Mouse (Mus musculus): ENCODE measurements at regions not wholly inside any gene's neighbourhood (a gene's known extent, or its start where the extent isn't known, plus 50 kb on each side); places are given as distances from the start of the nearest gene placed in this dataset.
"Not testable (repeated sequence)": the region's sequence is repeated elsewhere in the genome, so short reads cannot be mapped to it uniquely, and the experiment has no call there.

DNA sequence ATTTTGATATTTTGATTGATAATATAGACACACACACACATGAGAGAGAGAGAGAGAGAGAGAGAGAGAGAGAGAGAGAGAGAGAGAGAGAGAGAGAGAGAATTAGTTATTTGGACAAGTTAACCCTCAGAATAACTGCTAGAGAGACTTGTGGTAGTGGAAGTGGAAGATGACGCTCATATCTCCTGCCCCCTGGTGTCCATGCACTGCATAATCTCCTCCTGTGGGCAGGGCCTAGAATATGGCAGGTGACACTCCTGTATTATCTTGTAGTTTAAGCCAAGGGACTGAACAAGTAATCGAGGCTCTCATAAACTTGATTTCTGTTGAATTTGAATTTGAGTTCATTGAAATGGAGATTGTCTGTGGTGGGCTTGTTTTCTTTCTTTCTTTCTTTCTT is 663.5 kb upstream of the Olfr1507 start:
- intact Hi-C loops (cut with DNase I; ENCODE audit: low total_unique reads); DNase-seq: not testable (repeated sequence)

DNA sequence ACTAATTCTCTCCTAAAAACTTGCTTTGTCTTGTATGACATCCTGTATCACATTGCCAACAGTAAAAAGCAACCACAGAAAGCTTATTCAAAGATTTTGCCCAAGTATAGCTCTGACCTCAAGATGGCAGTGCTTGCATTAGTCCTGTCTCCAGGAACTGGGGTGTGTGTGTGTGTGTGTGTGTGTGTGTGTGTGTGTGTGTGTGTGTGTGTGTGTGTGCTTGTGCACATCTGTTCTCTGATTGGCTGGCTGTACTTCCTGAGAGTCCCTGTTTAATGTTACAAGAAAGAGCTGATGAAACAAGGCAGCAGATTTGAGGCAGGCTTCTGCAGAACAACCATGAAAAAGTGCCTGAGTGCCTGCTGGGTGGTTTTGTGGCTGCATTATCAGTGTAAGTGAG is 639.2 kb upstream of the Olfr1507 start:
- intact Hi-C loops (cut with DNase I; ENCODE audit: low total_unique reads); DNase-seq: not testable (repeated sequence)

DNA sequence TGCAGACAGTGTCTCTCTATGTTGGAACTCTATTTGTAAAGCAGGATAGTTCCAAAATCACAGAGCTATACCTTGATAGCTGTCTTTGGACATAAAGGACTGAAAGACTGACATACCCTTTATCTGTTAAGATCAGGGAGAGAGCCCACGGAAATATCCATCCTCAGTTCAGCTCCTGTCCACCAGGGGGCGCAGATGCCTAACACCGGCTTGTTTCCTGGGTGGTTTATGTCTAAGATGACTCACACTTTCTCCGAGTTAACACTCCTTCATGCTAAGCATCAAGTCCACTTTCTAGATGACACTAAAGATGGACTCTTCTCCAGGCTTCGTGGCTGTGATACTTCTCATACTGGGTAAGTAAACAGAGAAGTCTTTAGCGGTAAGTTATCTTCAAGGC is 636.8 kb upstream of the Olfr1507 start:
- intact Hi-C loops (cut with DNase I; ENCODE audit: low total_unique reads); DNase-seq: not testable (repeated sequence)

DNA sequence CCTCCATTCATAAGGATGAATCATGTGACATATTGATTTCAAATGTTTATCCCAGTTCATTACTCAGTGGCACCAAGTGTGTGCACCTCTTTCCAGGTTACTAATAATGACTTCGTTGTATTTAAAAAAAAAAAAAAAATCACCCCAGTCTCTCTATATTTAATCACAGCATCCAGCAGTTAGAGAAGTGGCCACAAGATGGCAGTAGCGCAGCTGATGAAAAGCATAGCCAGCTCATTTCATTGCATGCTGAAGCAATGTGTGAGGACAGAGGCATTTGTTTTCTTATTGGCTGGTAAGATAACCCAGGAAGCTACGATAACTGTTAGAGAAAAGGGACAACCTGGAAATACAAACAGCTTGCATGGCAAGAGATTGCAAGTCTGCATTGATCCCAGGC is 626.2 kb upstream of the Olfr1507 start:
- intact Hi-C loops (cut with DNase I; ENCODE audit: low total_unique reads); DNase-seq: not testable (repeated sequence)

DNA sequence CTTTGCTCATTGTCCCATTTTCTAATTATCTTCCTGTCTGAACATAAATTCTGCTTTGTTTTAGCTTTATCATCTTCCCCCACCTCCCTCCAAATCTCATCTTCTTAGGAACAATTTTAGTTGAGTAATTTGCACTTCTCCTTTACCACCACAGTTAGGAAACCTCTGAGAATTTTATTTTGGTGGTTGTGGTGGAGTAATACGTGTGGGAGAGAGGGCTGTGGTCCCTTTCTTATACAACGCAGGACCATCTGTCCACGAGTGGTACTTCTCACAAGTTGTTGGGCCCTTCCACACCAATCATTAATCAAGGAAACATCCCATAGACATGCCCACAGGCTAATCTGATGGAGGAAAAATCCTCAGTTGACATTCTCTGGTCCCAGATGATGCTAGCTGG is 614.2 kb upstream of the Olfr1507 start:
- DNase-seq; intact Hi-C loops (cut with DNase I; ENCODE audit: low total_unique reads): not testable (repeated sequence)

DNA sequence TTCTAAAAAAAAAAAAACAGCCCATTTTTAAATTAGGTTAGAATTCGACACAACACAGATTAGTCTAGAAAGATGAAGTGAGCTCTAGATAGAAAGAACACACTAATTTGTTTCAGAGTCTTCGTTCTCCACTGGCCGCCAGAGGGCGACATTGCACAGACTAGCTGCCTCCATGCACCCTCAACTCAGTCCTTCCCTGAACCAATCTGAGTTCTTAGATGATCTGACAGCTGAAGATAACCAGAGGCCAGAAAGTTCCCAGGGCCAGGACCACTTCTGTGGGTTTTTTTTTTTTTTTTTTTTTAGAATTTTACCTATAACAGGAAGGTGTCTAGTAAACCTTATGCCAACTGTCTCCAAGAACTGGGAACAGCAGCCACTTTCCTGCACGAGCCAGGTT is 605.8 kb upstream of the Olfr1507 start:
- intact Hi-C loops (cut with DNase I; ENCODE audit: low total_unique reads); DNase-seq: not testable (repeated sequence)

DNA sequence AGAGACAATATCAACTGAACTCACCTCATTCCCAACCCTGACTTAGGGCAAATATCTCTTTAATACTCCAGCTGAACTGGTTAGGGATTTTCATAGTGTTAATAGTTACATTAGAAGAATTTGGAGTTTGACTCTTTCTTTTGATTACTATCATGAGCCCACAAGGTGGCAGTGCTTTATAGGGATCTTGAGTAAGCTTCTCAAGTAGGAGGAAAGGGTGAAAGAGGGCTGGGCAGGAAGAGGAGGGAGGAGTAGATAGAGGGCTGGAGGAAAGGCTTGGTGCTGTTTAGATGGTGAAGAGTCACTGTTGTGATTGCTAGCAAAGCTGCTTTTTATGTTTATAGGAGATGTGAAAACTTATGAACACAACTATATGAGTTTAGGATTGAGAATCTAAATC is 595.4 kb upstream of the Olfr1507 start:
- DNase-seq; intact Hi-C loops (cut with DNase I; ENCODE audit: low total_unique reads): not testable (repeated sequence)

DNA sequence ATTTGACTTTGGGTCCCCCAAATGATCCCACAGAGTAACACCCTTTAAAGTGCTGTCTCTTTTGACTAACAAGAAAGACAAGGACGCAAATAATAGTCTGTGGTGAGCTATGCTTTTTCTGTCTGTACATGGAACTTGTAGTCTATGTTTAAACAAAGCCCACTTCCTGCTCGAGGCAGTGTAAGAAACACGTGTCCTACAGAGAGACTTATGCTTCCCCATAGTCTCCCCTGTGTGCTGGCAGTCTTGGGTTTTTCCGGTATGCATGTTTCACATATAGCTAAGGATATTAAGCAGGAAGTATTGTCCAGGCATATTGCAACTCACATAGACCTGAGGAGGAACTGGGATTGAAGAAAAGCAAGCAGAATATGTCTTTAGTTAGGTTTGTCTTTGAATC is 586.3 kb upstream of the Olfr1507 start:
- DNase-seq; intact Hi-C loops (cut with DNase I; ENCODE audit: low total_unique reads): not testable (repeated sequence)

DNA sequence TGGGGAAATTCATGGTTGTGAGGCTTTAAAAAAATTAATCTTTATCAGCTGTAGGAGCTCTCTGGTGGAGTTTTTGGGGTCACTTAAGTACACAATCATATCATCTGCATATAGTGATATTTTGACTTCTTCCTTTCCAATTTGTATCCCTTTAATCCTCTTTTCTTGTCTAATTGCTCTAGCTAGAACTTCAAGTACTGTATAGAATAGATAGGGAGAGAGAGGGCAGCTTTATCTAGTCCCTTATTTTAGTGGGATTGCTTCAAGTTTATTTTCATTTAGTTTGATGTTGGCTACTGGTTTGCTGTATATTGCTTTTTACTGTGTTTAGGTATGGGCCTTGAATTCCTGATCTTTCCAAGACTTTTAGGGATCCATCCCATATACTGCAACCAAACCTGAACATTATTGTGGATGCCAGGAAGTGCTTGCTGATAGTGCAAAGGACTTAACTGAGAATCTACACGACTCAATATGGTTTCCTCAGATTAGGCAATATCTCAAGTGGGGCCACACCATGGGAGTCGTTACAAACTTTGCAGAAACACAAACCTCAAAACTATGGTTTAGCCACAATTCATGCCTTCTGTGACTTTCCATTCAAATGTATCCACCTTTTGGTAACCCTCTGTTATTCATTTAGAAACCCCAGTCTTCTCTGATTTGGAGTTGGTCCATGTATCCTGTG is 585.6 kb upstream of the Olfr1507 start:
- intact Hi-C loops (cut with DNase I; ENCODE audit: low total_unique reads); DNase-seq: not testable (repeated sequence)

DNA sequence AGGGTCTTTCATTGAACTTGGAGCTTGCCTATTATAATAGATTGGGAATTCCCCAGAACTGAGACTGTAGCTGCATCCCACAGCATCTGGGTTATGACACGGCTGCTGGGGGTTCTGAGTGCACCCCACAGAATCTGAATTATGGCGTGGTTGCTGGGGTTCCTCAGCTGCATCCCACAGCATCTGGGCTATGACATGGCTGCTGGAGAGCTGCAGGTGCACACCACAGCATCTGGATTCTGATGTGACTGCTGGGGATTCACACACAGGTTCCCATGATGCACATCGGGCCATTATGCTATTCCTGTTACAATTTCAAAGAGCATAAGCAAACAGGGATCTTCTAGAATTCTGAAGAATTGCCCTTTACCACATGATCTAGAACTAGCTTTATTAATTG is 585.0 kb upstream of the Olfr1507 start:
- intact Hi-C loops (cut with DNase I; ENCODE audit: low total_unique reads); DNase-seq: not testable (repeated sequence)

DNA sequence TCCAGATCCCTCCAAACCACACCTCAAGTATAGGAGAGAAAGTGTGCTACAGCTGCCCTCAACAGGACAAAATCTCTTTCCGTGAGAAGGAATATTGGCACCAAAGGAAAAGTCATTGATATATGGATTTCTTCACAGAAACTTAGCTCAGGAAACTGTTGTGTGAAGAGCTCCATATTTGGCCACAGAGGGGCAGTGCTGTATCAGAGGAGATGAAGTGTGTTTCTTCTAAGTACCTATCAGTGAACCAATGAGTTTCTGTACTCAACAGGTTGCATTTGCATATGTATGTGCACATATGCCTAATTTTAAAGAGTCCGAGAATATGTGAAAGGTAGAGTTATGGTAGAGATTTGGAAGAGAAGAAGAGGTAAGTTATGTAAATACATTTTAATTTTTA is 580.4 kb upstream of the Olfr1507 start:
- DNase-seq; intact Hi-C loops (cut with DNase I; ENCODE audit: low total_unique reads): not testable (repeated sequence)

DNA sequence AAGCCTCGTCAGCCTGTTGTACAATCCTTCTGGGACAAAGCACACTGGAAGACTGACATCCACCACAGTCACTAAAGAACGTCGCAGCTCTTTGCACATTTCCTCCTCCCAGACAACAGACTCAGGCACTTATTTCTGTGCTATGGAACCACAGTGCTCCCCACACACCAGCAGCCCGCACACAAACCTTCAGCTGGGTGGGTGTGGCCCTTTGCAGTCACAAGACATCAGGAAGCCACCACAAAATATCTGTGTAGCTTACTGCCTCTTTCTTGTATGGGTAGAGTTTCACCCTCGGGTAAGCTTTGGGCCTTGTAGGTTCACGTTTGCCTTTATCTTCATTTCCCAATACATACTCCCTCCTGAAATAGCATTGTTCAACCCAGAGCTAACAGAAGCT is 577.6 kb upstream of the Olfr1507 start:
- intact Hi-C loops (cut with DNase I; ENCODE audit: low total_unique reads); DNase-seq: not testable (repeated sequence)

DNA sequence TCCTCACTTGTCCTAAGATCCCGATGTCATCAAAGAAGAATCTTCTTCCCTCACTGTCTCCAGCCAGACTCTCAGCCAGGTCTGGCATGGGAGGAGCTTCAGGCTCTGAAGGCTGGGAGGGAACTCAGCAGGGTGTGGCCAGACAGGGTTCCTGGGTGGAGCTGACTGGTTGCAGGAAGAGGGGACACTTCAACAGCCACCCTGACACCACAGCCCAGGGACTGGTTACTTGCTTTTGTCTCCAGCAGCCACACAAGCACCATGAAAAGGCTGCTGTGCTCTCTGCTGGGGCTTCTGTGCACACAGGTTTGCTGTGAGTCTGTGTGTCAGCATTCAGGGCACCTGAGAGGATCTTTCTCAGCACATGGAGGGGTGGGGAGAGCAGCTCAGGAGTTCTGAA is 577.0 kb upstream of the Olfr1507 start:
- DNase-seq; intact Hi-C loops (cut with DNase I; ENCODE audit: low total_unique reads): not testable (repeated sequence)

DNA sequence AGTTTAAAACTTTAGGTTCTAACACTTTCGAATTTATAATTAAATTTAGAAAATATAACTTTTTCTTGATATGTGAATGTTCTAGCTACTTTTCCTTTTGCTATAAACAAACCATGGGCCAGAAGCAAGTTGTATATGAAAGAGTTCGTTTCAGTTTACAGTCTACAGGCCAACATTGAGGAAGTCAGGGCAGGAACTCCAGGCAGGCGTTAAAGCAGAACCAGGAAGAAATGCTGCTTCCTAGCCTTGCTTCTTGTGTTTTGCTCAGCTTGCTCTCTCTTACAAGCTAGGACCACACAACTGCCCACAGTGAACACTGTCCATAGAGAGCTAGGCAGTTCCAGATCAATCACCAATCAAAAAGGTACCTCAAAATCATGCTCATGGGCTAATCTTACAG is 558.9 kb upstream of the Olfr1507 start:
- DNase-seq; intact Hi-C loops (cut with DNase I; ENCODE audit: low total_unique reads): not testable (repeated sequence)

DNA sequence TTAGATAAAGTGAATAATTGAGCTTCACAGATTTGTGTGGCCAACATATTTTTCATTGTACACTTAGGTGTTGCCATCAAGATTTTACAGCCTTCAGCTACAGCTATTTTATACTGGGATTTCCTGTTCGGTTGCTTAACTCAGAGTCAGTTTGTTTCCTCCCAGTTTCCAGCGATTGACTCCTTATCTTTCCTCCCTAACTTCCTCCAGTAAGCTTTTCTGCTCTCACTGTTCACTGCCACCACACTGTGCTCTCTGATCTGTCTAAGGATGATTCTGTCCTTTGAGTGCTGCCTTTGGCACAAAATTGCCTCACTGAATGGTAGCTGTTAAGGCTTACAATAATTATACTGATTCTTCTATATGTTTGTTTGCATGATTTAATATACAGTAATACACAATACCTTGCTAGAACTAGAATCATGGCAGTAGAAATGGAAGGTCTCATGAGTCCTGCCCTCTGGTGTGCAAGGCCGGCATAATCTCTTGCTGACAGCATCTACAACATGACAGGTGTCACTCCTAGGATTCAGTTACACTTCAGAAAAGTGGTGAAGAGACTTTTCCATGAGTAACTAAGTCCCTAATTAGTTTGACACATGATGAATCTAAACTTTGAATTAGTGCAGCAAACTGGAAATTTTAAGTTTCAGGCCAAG is 558.0 kb upstream of the Olfr1507 start:
- intact Hi-C loops (cut with DNase I; ENCODE audit: low total_unique reads); DNase-seq: not testable (repeated sequence)

DNA sequence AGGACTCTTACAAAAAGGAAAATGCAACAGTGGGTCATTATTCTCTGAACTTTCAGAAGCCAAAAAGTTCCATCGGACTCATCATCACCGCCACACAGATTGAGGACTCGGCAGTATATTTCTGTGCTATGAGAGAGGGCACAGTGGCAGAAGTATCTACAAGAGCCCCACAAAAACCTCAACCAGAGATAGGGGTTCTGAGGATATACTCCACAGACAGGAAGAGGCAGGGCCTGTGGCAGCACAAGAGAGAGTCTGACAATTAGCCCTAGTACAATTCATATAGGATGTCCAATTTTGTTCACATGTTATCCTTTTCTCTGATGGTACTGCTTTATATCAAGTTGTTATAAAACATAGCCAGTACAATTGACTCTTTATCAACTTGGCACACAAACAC is 552.1 kb upstream of the Olfr1507 start:
- intact Hi-C loops (cut with DNase I; ENCODE audit: low total_unique reads); DNase-seq: not testable (repeated sequence)

DNA sequence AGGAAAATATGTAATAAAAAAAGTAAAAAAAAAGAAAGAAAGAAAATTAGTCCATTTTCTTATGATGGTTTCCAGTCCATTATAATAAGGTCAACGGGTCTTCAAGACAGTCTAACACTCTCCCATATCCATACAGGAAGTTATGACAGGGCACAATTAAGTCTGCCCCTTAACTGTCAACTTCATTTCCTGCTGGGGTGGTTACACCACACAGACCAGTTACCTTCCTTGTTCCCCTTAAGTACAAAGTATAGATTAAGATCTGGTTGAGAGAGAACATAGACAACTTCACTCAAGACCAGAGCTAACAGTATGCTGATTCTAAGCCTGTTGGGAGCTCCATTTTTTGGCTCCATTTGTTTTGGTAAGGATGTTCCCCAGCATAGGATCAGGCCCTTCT is 551.4 kb upstream of the Olfr1507 start:
- intact Hi-C loops (cut with DNase I; ENCODE audit: low total_unique reads) = not testable (repeated sequence)

DNA sequence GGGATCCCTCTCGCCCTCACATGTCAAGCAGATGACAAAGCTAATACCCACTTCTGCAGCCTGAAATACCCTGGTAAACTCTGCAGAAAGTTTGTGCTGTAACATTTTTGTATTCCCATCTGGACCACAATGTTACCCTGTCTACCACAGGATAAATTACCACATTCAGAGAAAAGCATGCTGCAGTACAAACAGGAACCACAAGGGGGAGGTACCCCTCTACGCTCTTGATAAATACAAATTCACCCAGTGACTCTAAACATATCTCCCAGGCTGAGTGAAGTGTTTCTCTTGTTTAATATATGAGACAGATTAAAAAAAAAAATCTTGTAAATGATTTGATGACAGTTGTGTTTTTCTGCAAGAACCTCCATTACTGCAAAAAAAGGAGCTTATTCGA is 549.8 kb upstream of the Olfr1507 start:
- intact Hi-C loops (cut with DNase I; ENCODE audit: low total_unique reads); DNase-seq: not testable (repeated sequence)

More for the DNA sequence above, 551.4 kb upstream of the Olfr1507 start:
- DNase-seq = not testable (repeated sequence)

DNA sequence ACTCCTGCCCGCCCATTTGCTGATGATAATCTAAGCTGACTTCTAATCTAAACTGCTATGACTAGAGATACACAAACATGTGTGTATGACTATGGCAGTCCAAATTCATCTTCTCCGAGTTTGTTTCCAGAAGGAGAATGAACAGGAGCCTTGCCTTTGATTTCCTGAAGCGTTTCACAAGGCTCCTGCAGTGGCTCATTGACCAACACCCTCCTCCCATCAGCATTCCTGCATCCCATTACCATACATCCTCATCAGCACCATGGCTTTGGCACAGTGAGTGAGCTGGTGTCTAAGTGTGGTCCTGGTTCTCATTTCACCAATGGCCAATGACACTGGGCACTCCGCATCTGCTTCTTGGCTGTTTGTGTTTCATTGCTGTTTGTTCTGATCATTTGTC is 548.6 kb upstream of the Olfr1507 start:
- intact Hi-C loops (cut with DNase I; ENCODE audit: low total_unique reads) = not testable (repeated sequence)

DNA sequence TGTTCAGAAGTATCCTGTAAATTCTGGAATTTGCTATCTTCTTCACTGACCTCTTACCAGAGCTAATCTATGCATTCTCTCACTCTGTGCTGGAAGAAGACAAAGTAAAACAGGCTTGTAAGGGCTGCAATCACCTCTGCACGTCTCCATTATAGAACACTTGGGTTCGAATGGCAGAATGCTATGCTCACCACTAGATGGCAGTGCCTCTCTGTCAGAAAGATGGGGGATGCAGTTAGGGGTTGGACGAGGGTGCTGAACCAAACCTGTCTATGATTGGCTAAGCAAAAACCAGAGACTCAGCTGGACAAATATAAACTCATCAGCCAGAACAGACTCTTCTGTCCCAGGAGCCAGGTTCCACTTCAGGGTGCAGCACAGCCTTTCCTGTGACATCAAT is 546.5 kb upstream of the Olfr1507 start:
- intact Hi-C loops (cut with DNase I; ENCODE audit: low total_unique reads); DNase-seq: not testable (repeated sequence)

More for the DNA sequence above, 548.6 kb upstream of the Olfr1507 start:
- not testable (repeated sequence) for DNase-seq

DNA sequence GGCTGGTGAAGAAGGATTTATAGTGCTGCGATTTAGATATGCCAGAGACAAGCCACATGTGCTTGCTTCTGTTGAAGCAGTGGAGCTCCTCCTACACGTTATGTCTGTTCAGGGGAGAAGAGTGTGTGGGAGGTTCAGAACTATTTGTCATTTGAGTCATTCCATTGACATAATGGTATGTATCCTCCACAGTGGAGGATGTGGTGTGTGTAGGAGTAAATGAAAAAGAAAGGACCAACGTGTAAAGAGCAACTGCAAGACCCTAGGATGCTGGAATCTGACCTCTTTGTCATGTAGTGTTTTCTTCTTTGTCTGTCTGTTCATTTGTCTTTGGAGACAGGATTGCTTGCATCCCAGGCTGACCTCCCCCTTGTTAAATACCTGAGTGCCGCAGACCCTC is 543.9 kb upstream of the Olfr1507 start:
- intact Hi-C loops (cut with DNase I; ENCODE audit: low total_unique reads); DNase-seq: not testable (repeated sequence)
